Mouse (Mus musculus) heart, embryonic 14.5 days (tissue): ENCODE results near the gene Elf3. TPM values are rescaled to one million over a fixed set of nuclear protein-coding genes. Genes with fewer than 3 reads are reported as not detected.

Source experiments
- ATAC-seq: fragments of 200-750 bp; cut with Nextera tagmentation; 2 replicates; pipeline ENCODE4 v1.8.0; 2017; ENCODE audit warnings: low read depth, moderate TSS enrichment; ENCODE audit not compliant: insufficient number of reproducible peaks, insufficient read depth, low FRiP score
- H3K27ac ChIP-seq, 2 experiments: fragments of 200-500 bp in 1 of 2; fragments of 300-500 bp in 1 of 2; sonication (generic) in 1 of 2; replicated peaks in 1 of 2; 2 replicates each; pipeline ENCODE4 v1.5.1; 2012 to 2014; ENCODE audit warnings: low read depth in 2 of 2, low read length in 2 of 2, control low read depth in 1 of 2, mild to moderate bottlenecking in 1 of 2, mixed read lengths in 1 of 2; ENCODE audit not compliant: control insufficient read depth in 1 of 2, insufficient read depth in 1 of 2
- H3K27me3 ChIP-seq: fragments of 300-500 bp; sonication (generic); 2 replicates; pipeline ENCODE4 v1.6.1; 2014; ENCODE audit warnings: mild to moderate bottlenecking, low read length, control low read depth; ENCODE audit not compliant: control insufficient read depth, insufficient read depth
- H3K36me3 ChIP-seq: fragments of 300-500 bp; sonication (generic); 2 replicates; pipeline ENCODE4 v1.6.1; 2014; ENCODE audit warnings: mild to moderate bottlenecking, control low read depth, low read length, mixed read lengths; ENCODE audit not compliant: control insufficient read depth, insufficient read depth
- H3K4me1 ChIP-seq, 2 experiments: fragments of 200-500 bp in 1 of 2; fragments of 300-500 bp in 1 of 2; sonication (generic) in 1 of 2; 2 replicates each; pipeline ENCODE4 v1.6.1; 2012 to 2014; ENCODE audit warnings: low read length in 2 of 2, control low read depth in 1 of 2, mixed read lengths in 1 of 2; ENCODE audit not compliant: control insufficient read depth in 2 of 2, insufficient read depth in 2 of 2
- H3K4me2 ChIP-seq: fragments of 300-500 bp; sonication (generic); 2 replicates; pipeline ENCODE4 v1.6.1; 2014; ENCODE audit warnings: mild to moderate bottlenecking, low read length
- H3K4me3 ChIP-seq, 2 experiments: fragments of 200-500 bp in 1 of 2; fragments of 300-500 bp in 1 of 2; sonication (generic) in 1 of 2; 2 replicates each; pipeline ENCODE4 v1.5.1; 2012 to 2014; ENCODE audit warnings: low read length in 2 of 2, mild to moderate bottlenecking in 2 of 2, control low read depth in 1 of 2, low read depth in 1 of 2, moderate library complexity in 1 of 2; ENCODE audit not compliant: control insufficient read depth in 1 of 2, insufficient read depth in 1 of 2
- H3K9ac ChIP-seq: fragments of 300-500 bp; sonication (generic); 2 replicates; pipeline ENCODE4 v1.6.1; 2014; ENCODE audit warnings: mild to moderate bottlenecking, low read length
- H3K9me3 ChIP-seq: fragments of 300-500 bp; sonication (generic); 2 replicates; pipeline ENCODE4 v1.6.1; 2016; ENCODE audit warnings: low read length, control low read depth; ENCODE audit not compliant: control insufficient read depth
- WGBS: fragments of 180-500 bp; shearing (Covaris S2); extraction: QIAGEN DNeasy Blood & Tissue Kit; methylation state at CpG from one replicate; pipeline ENCODE4 v1.1.7; 2014; 5-methylcytosine and 5-hydroxymethylcytosine counted together
- polyA plus RNA-seq: library from polyadenylated mRNA; unstranded; fragments of >200 nt; fragmentation: Nextera tagmentation; extraction: Ambion mirVana; gene quantifications from 2 replicates; pipeline ENCODE4 v1.2.1, GENCODE M21; 2014

Gene Elf3
- polyA plus RNA-seq, 1 experiment from 2014 or later = 0.39 TPM

- H3K4me3 ChIP-seq = no peak overlapping the region
- H3K27ac ChIP-seq = no peak overlapping the region
- H3K4me2 ChIP-seq = no peak overlapping the region
- no peaks in the 10 kb centered on the region for H3K27me3 ChIP-seq
- ATAC-seq = 0 out of 2 replicates have a peak, but pooled peaks have one; percentile 51
- WGBS = 57% methylated on average over 9 of the region's 9 CpGs
- no peak overlapping the region for H3K9ac ChIP-seq
- H3K9me3 ChIP-seq = no peaks in the 10 kb centered on the region
- H3K4me1 ChIP-seq = peaks cover 0 to 19% of the 10 kb centered on the region in 2 experiments; a peak in 2 of 4 replicates
- H3K36me3 ChIP-seq = peaks cover 32% of the 10 kb centered on the region
Observed at GRCm38 (mm10) chr1:135280646-135281045, 22.3 kb upstream of the Elf3 start.

- 85% methylated on average over 9 of the region's 9 CpGs for WGBS
- Histone ChIP-seq H3K4me2 (no peak overlapping the region), H3K27me3 (no peaks in the 10 kb centered on the region), H3K9me3 (no peaks in the 10 kb centered on the region), H3K4me3 (no peak overlapping the region), H3K9ac (no peak overlapping the region), H3K36me3 (peaks cover 76% of the 10 kb centered on the region), H3K27ac (no peak overlapping the region), H3K4me1 (no peaks in the 10 kb centered on the region)
- no peak for ATAC-seq
Observed at GRCm38 (mm10) chr1:135271371-135271770, 13.0 kb upstream of the Elf3 start.

GRCm38 (mm10) chr1:135267663-135268446 is 9.5 kb upstream of the Elf3 start:
- H3K4me3 ChIP-seq = no peak overlapping the region
- H3K4me2 ChIP-seq = no peak overlapping the region
- H3K27ac ChIP-seq = no peak overlapping the region
- 86% methylated on average over 10 of the region's 10 CpGs for WGBS
- no peak for ATAC-seq
- H3K9ac ChIP-seq = no peak overlapping the region
- no peaks in the 10 kb centered on the region for H3K9me3 ChIP-seq
- no peaks in the 10 kb centered on the region; a peak in 1 of 4 replicates for H3K4me1 ChIP-seq
- peaks cover 89% of the 10 kb centered on the region for H3K36me3 ChIP-seq
- H3K27me3 ChIP-seq = no peaks in the 10 kb centered on the region

- no peaks in the 10 kb centered on the region for H3K9me3 ChIP-seq
- peaks cover 81% of the 10 kb centered on the region for H3K36me3 ChIP-seq
- H3K4me3 ChIP-seq = no peak overlapping the region
- no peak overlapping the region for H3K9ac ChIP-seq
- no peak for ATAC-seq
- no peak overlapping the region for H3K4me2 ChIP-seq
- no peaks in the 10 kb centered on the region for H3K27me3 ChIP-seq
- H3K4me1 ChIP-seq = peaks cover under 1 to 5% of the 10 kb centered on the region in 2 experiments
- no peak overlapping the region for H3K27ac ChIP-seq
- 73% methylated on average over 5 of the region's 5 CpGs for WGBS
Observed at GRCm38 (mm10) chr1:135265834-135266233, 7.5 kb upstream of the Elf3 start.

- Histone ChIP-seq H3K27me3 (no peaks in the 10 kb centered on the region), H3K4me2 (no peak overlapping the region), H3K36me3 (peaks cover 66% of the 10 kb centered on the region), H3K4me3 (no peak overlapping the region), H3K9ac (no peak overlapping the region), H3K4me1 (peaks cover 14 to 19% of the 10 kb centered on the region in 2 experiments), H3K27ac (no peak overlapping the region), H3K9me3 (no peaks in the 10 kb centered on the region)
- WGBS = 78% methylated on average over 8 of the region's 9 CpGs
- ATAC-seq = no peak
Observed at GRCm38 (mm10) chr1:135263316-135263715, 4.9 kb upstream of the Elf3 start.

GRCm38 (mm10) chr1:135262329-135262728 is 4.0 kb upstream of the Elf3 start:
- no peak for ATAC-seq
- peaks cover 56% of the 10 kb centered on the region for H3K36me3 ChIP-seq

GRCm38 (mm10) chr1:135260931-135261330 is 2.6 kb upstream of the Elf3 start:
- H3K4me2 ChIP-seq = no peak overlapping the region
- H3K27ac ChIP-seq = no peak overlapping the region
- no peaks in the 10 kb centered on the region for H3K9me3 ChIP-seq
- H3K4me1 ChIP-seq = peaks cover 14 to 23% of the 10 kb centered on the region in 2 experiments
- WGBS = 73% methylated on average over 6 of the region's 6 CpGs
- ATAC-seq = no peak
- H3K36me3 ChIP-seq = peaks cover 44% of the 10 kb centered on the region
- peaks cover 5% of the 10 kb centered on the region; the same call in 1 of the 2 replicates for H3K27me3 ChIP-seq
- H3K9ac ChIP-seq = no peak overlapping the region
- H3K4me3 ChIP-seq = no peak overlapping the region

More at GRCm38 (mm10) chr1:135262329-135262728, 4.0 kb upstream of the Elf3 start:
- no peak overlapping the region for H3K27ac ChIP-seq
- no peaks in the 10 kb centered on the region for H3K9me3 ChIP-seq
- peaks cover 14 to 23% of the 10 kb centered on the region in 2 experiments for H3K4me1 ChIP-seq
- no peak overlapping the region for H3K9ac ChIP-seq
- WGBS = 82% methylated on average over 3 of the region's 3 CpGs
- no peak overlapping the region for H3K4me2 ChIP-seq
- H3K27me3 ChIP-seq = no peaks in the 10 kb centered on the region; the same call in 1 of the 2 replicates
- no peak overlapping the region for H3K4me3 ChIP-seq
